32 mouse cellular contexts compared by ENCODE assay signal in the genomic region with DNA sequence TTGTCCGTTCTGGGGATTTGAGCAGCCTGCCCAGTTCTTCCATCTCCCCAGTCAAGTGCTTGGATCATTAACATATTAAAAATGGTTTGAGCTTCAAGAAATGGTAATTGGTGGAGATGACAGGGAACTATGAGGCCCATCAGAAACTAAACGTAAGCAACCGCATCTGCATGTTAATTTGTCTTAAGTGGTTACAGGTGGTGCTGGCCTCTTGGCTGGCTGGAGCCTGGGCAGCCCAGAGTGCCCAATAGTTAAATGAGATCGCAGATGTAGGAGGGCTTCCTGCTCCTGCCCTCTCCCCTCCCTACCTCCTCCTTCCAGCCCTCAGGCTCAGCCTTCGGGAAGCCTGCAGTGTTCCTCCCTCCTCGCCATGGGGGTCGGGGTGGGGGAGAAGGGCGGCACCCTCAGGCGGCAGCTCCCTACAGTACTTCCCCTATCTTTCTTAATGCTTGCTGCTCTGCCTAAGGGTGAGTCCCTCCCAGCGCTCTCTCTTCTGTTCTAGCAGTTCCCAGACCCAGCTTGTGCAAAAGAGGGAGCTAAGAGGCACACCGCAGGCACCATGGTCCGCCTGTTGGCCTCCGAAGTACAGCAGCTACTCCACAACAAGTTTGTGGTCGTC.
DNase-seq lines count a peak whose midpoint lies in the region; ATAC-seq and TF ChIP-seq lines count a peak whose summit lies in the region.
"Had no signal": no experiment of that assay in that cellular context is flagged by ENCODE, and none has a peak within 500 bp of the region (broad histone marks: within the 10 kb centered on the region; RNA-seq: fewer than 3 reads in every experiment).

No protein-coding gene starts in this region.

- WGBS in lung, embryonic 15.5 days = 75% methylated on average over 14 of the region's 14 CpGs
- 77% methylated on average over 14 of the region's 14 CpGs for WGBS in lung, adult 2 months
- WGBS in limb, embryonic 10.5 days = 73% methylated on average over 14 of the region's 14 CpGs
- 78% methylated on average over 14 of the region's 14 CpGs for WGBS in midbrain, embryonic 10.5 days
- 80% methylated on average over 14 of the region's 14 CpGs for WGBS in forebrain, embryonic 15.5 days

- TF ChIP-seq POLR2A in lung, adult 2 months (IDR thresholded peaks at IDR 0.05; ENCODE audit: borderline replicate concordance, extremely low read depth, low read depth, low read length) = no peak

- H3K27ac ChIP-seq in lung, embryonic 15.5 days = no peak overlapping the region
- H3K27ac ChIP-seq in ES-E14 (ENCODE audit: insufficient read depth, low read depth, low read length, poor library complexity, severe bottlenecking) = peak overlapping the region; percentile 88
- peak overlapping the region; percentile 11; the same call in 1 of the 2 replicates for H3K27ac ChIP-seq in limb, embryonic 10.5 days
- H3K27ac ChIP-seq in midbrain, embryonic 10.5 days (replicated peaks) = no peak overlapping the region
- no peak overlapping the region for H3K27ac ChIP-seq in forebrain, embryonic 15.5 days (replicated peaks)
- H3K27ac ChIP-seq: embryonic facial prominence, embryonic 13.5 days; forebrain, embryonic 10.5 days; heart, embryonic 15.5 days; hindbrain, embryonic 12.5 days; kidney, postnatal 0 days; limb, embryonic 12.5 days; midbrain, embryonic 12.5 days; neural tube, embryonic 13.5 days; stomach, embryonic 15.5 days had no signal

- no peak overlapping the region for H3K9ac ChIP-seq in lung, embryonic 15.5 days
- H3K9ac ChIP-seq in ES-E14 (ENCODE audit: insufficient read depth, low read depth, low read length, poor library complexity, severe bottlenecking) = peak overlapping the region; percentile 58
- no peak overlapping the region for H3K9ac ChIP-seq in forebrain, embryonic 15.5 days (replicated peaks)
- H3K9ac ChIP-seq: embryonic facial prominence, embryonic 13.5 days; forebrain, postnatal 0 days; heart, embryonic 15.5 days; hindbrain, embryonic 12.5 days; limb, embryonic 12.5 days; liver, postnatal 0 days; midbrain, embryonic 12.5 days; neural tube, embryonic 13.5 days; stomach, embryonic 15.5 days had no signal

- H3K27me3 ChIP-seq in lung, embryonic 15.5 days = no peaks in the 10 kb centered on the region
- no peaks in the 10 kb centered on the region for H3K27me3 ChIP-seq in E14TG2a.4 (ENCODE audit: insufficient read depth, low read length)
- H3K27me3 ChIP-seq in limb, embryonic 10.5 days (ENCODE audit: low read depth, poor library complexity, severe bottlenecking) = no peaks in the 10 kb centered on the region
- H3K27me3 ChIP-seq in midbrain, embryonic 10.5 days (ENCODE audit: low read depth, poor library complexity, severe bottlenecking) = no peaks in the 10 kb centered on the region
- H3K27me3 ChIP-seq in forebrain, embryonic 15.5 days = no peaks in the 10 kb centered on the region
- H3K27me3 ChIP-seq: embryonic facial prominence, embryonic 13.5 days; heart, embryonic 15.5 days; hindbrain, embryonic 12.5 days; limb, embryonic 12.5 days; midbrain, embryonic 12.5 days; neural tube, embryonic 13.5 days; stomach, embryonic 15.5 days had no signal

- TF ChIP-seq CTCF in lung, adult 2 months (IDR thresholded peaks at IDR 0.05; ENCODE audit: insufficient read depth, low read length) = no peak
- TF ChIP-seq CTCF in E14TG2a.4 (conservative IDR thresholded peaks at IDR 0.05; ENCODE audit: low read length) = no peak

- H3K36me3 ChIP-seq in lung, embryonic 15.5 days = no peaks in the 10 kb centered on the region
- H3K36me3 ChIP-seq in E14TG2a.4 (ENCODE audit: insufficient read depth, low read length) (peaks cover 85% of the 10 kb centered on the region), ES-E14 (ENCODE audit: control insufficient read depth, insufficient read depth, low read length, poor library complexity, severe bottlenecking) (peaks cover 32% of the 10 kb centered on the region)
- H3K36me3 ChIP-seq in limb, embryonic 10.5 days = no peaks in the 10 kb centered on the region
- peaks cover 5% of the 10 kb centered on the region; the same call in 1 of the 2 replicates for H3K36me3 ChIP-seq in midbrain, embryonic 10.5 days
- H3K36me3 ChIP-seq in forebrain, embryonic 15.5 days = no peaks in the 10 kb centered on the region
- H3K36me3 ChIP-seq: embryonic facial prominence, embryonic 13.5 days; forebrain, embryonic 10.5 days; heart, embryonic 15.5 days; hindbrain, embryonic 12.5 days; limb, embryonic 12.5 days; midbrain, embryonic 12.5 days; neural tube, embryonic 13.5 days; stomach, embryonic 15.5 days had no signal

- ATAC-seq in lung, embryonic 15.5 days (ENCODE audit: borderline replicate concordance, extremely low read depth, low FRiP score, low TSS enrichment) = 0 out of 2 replicates have a peak, but pooled peaks have one; percentile 29
- no peak for ATAC-seq in forebrain, embryonic 15.5 days (replicated peaks)
- ATAC-seq: activated CD4-positive, CD25-positive, alpha-beta regulatory T cell, adult 4 months; CD4-positive, CD25-positive, alpha-beta regulatory T cell, adult 4 months; forebrain, postnatal 0 days; intestine, embryonic 16.5 days; liver, postnatal 0 days had no signal

- no peaks in the 10 kb centered on the region for H3K9me3 ChIP-seq in lung, embryonic 15.5 days
- H3K9me3 ChIP-seq in E14TG2a.4 (ENCODE audit: low read length) (no peaks in the 10 kb centered on the region), ES-E14 (ENCODE audit: control insufficient read depth, insufficient read depth, low read depth, low read length) (no peaks in the 10 kb centered on the region)
- no peaks in the 10 kb centered on the region for H3K9me3 ChIP-seq in limb, embryonic 10.5 days (replicated peaks)
- H3K9me3 ChIP-seq in midbrain, embryonic 10.5 days (replicated peaks) = no peaks in the 10 kb centered on the region
- H3K9me3 ChIP-seq in forebrain, embryonic 15.5 days = no peaks in the 10 kb centered on the region
- H3K9me3 ChIP-seq: embryonic facial prominence, embryonic 13.5 days; forebrain, embryonic 10.5 days; heart, embryonic 15.5 days; hindbrain, embryonic 12.5 days; limb, embryonic 12.5 days; midbrain, embryonic 12.5 days; neural tube, embryonic 13.5 days; stomach, embryonic 15.5 days had no signal

- in situ Hi-C loops in ES-E14 (cut with MboI; ENCODE audit: low sequenced_read_pairs in 2 of 2, unreplicated experiment in 2 of 2) = no loop called here

- no peak overlapping the region for H3K4me2 ChIP-seq in lung, embryonic 15.5 days
- no peak overlapping the region for H3K4me2 ChIP-seq in forebrain, embryonic 15.5 days (replicated peaks)
- H3K4me2 ChIP-seq: embryonic facial prominence, embryonic 13.5 days; heart, embryonic 15.5 days; hindbrain, embryonic 12.5 days; limb, embryonic 12.5 days; liver, embryonic 11.5 days; midbrain, embryonic 12.5 days; neural tube, embryonic 13.5 days; stomach, embryonic 15.5 days had no signal

- peaks cover 13% of the 10 kb centered on the region for H3K4me1 ChIP-seq in lung, embryonic 15.5 days
- H3K4me1 ChIP-seq in lung, adult 2 months (ENCODE audit: control insufficient read depth, insufficient read depth, low read length) = peaks cover 2% of the 10 kb centered on the region
- H3K4me1 ChIP-seq in E14TG2a.4 (replicated peaks; ENCODE audit: low read depth, low read length) (peaks cover 91% of the 10 kb centered on the region), ES-E14 (ENCODE audit: control insufficient read depth in 2 of 2, insufficient read depth in 2 of 2, low read length in 2 of 2, poor library complexity in 1 of 2) (peaks cover 9 to 16% of the 10 kb centered on the region in 2 experiments; a peak in 3 of 4 replicates)
- H3K4me1 ChIP-seq in limb, embryonic 10.5 days = peaks cover 10% of the 10 kb centered on the region
- H3K4me1 ChIP-seq in midbrain, embryonic 10.5 days = no peaks in the 10 kb centered on the region
- no peaks in the 10 kb centered on the region for H3K4me1 ChIP-seq in forebrain, embryonic 15.5 days
- H3K4me1 ChIP-seq: hindbrain, embryonic 12.5 days; midbrain, embryonic 12.5 days; neural tube, embryonic 13.5 days had no signal

- no peak for DNase-seq in lung, adult 2 months
- DNase-seq in ES-E14 (ENCODE audit: low read depth, low spot score) = peak; percentile 85
- no peak for DNase-seq in limb, embryonic 10.5 days (ENCODE audit: low spot score)
- no peak for DNase-seq in midbrain, embryonic 10.5 days (ENCODE audit: low spot score)
- DNase-seq: adrenal gland, adult 8-10 months; cerebellum, adult 11 months; cerebellum, adult 9-10 months; cerebellum, postnatal 36 days; forebrain, postnatal 0 days; kidney, adult 8-10 months; layer of hippocampus, adult 9-11 months; liver, postnatal 0 days; retina, postnatal 1 day; right cerebral cortex, postnatal 14 days; thymus, adult 18-20 months; thymus, postnatal 25 days had no signal

- H3K4me3 ChIP-seq in lung, embryonic 15.5 days = no peak overlapping the region
- no peak overlapping the region for H3K4me3 ChIP-seq in lung, adult 2 months (replicated peaks; ENCODE audit: extremely low read depth, low read depth, low read length)
- peak overlapping the region; percentile 81 for H3K4me3 ChIP-seq in E14TG2a.4 (replicated peaks; ENCODE audit: low read length)
- H3K4me3 ChIP-seq in ES-E14 (ENCODE audit: insufficient read depth in 1 of 2, low read depth in 1 of 2, low read length in 2 of 2, poor library complexity in 1 of 2, severe bottlenecking in 1 of 2) = peak overlapping the region; percentile 28 to 79; a peak in 3 of 4 replicates
- H3K4me3 ChIP-seq in limb, embryonic 10.5 days = no peak overlapping the region
- H3K4me3 ChIP-seq in midbrain, embryonic 10.5 days = no peak overlapping the region
- no peak overlapping the region for H3K4me3 ChIP-seq in forebrain, embryonic 15.5 days
- H3K4me3 ChIP-seq: embryonic facial prominence, embryonic 13.5 days; forebrain, embryonic 10.5 days; heart, embryonic 15.5 days; hindbrain, embryonic 12.5 days; limb, embryonic 12.5 days; midbrain, embryonic 12.5 days; neural tube, embryonic 13.5 days; stomach, embryonic 15.5 days had no signal

TF ChIP-seq in ES-E14, 5 proteins besides CTCF, POLR2A, EP300 and RAD21:
- no peak for TF ChIP-seq ZC3H11A (IDR thresholded peaks at IDR 0.05; ENCODE audit: borderline replicate concordance, low read depth, low read length)
- no peak for TF ChIP-seq ZNF384 (IDR thresholded peaks at IDR 0.05; ENCODE audit: low read depth, low read length)
- TF ChIP-seq CHD2 (IDR thresholded peaks at IDR 0.05; ENCODE audit: low read depth, low read length) = no peak
- TF ChIP-seq HCFC1 (IDR thresholded peaks at IDR 0.05; ENCODE audit: borderline replicate concordance, insufficient read depth, low read length) = no peak
- no peak for TF ChIP-seq MAFK (IDR thresholded peaks at IDR 0.05; ENCODE audit: insufficient read depth, low read depth, low read length)

Comparison
In these comparisons a context has a peak if more than half of its experiments do, and no peak if none do; other contexts are left out.
1. H3K27ac ChIP-seq: peak in ES-E14 (single experiment) and limb, embryonic 10.5 days (single experiment); none in lung, embryonic 15.5 days (single experiment), midbrain, embryonic 10.5 days (single experiment) and forebrain, embryonic 15.5 days (single experiment).
2. H3K4me3 ChIP-seq: peak in E14TG2a.4 (single experiment) and ES-E14 (2 of 2); none in lung, embryonic 15.5 days (single experiment), lung, adult 2 months (single experiment), limb, embryonic 10.5 days (single experiment), midbrain, embryonic 10.5 days (single experiment) and forebrain, embryonic 15.5 days (single experiment).